Mouse (Mus musculus): Measurements from ENCODE around the gene Tgfa.

- TF ChIP-seq POLR2A (IDR thresholded peaks at IDR 0.05; ENCODE audit: low read depth, low read length): no peak
- TF ChIP-seq CTCF (conservative IDR thresholded peaks at IDR 0.05; ENCODE audit: insufficient read depth, insufficient read length, low read depth, low read length): no peak
Observed at GRCm38 (mm10) chr6:86233512-86234430, 38.7 kb downstream of the Tgfa start.

Measured in kidney, adult 2 months (tissue).